Mouse (Mus musculus) heart, postnatal 25 days (tissue): ENCODE measurements around the gene Hps3. TPM values are rescaled to one million over a fixed set of nuclear protein-coding genes. Genes with fewer than 3 reads are reported as not detected.
"Not testable (repeated sequence)": the region's sequence is repeated elsewhere in the genome, so short reads cannot be mapped to it uniquely, and the experiment has no call there.

Experiments
- DNase-seq: peaks from one replicate; pipeline ENCODE4 v3.0.0; 2022; ENCODE audit warnings: low spot score
- intact Hi-C: fragments of 180-260 bp; cut with DNase I; formaldehyde crosslinking; loops from one replicate; pipeline ENCODE4 v1.15.1; 2025
- total RNA-seq, 2 experiments: library from RNA; stranded (reverse); gene quantifications; 2 replicates each; pipeline ENCODE4 v1.2.3; 2021

The Hps3 gene
- total RNA-seq: 1 to 10 TPM; 7.3 to 8.2 TPM

DNA sequence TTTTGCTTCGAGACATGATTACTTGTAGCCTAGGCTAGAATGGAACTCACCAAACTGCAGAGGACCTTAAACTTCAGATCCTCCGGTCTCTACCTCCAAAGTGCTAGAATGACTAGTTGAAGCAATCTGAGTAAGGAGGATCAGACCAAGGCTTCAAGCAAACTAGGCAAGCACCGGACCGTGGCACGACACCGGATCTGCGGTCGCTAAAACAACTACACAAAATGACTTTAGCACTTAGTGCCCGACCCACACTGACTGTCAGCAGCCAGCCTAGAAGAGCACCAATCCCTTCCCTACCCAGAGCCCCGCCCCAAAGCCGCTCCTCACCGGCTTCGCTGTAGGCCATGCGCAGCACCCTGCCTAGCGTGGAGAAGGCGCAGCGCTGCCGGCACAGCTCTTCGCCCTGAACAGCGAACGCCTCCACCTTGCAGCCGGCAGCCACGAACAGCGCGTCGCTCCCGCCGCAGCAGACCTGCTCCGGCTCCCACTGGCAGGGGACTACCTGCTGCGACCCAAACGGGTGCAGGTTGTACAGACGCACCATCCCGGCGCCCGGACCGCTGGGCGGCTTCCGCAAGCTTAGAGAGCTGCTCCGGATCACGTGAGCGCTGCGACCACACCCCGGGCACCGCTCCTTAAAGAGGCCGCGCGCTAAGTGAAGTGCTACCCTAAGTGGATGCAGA, at the start of gene Hps3:
Gene Hps3, minus strand, starts transcription at position 597 of the 686 bp plus-strand sequence.
- DNase-seq: peak; percentile 76
- intact Hi-C loops: loop anchor here (2.0 to 10.0 kb wide), 2 partner anchors 22 to 410 kb away; partner anchors contain the start of genes 1700064H15Rik and Hltf

DNA sequence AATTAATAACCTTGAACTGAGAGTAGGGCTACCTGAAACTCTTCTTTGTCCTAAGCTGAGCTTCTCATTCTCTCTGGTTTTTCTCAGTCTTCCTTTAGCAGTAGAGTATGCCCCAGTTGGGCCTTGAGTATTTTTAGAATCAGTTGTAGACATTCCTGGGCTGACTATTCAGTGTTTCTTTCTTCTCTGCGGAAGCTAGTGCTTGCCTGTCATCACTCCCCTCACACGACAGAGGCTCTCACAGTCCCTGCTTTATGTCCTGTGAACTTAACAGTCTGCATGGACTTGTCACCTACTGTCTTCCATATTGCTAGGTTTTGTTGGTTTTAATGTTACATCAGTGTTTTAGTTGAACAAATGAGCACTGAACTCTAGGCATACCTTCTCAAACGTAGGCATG, 47.0 kb upstream of the Hps3 start:
- intact Hi-C loops: no loop called here
- DNase-seq: no peak

GRCm38 (mm10) chr3:20076145-20077053, 41.3 kb upstream of the Hps3 start:
- no peak for DNase-seq

GRCm38 (mm10) chr3:20058197-20058541, 23.1 kb upstream of the Hps3 start:
- intact Hi-C loops: no loop called here
- DNase-seq: no peak

More at GRCm38 (mm10) chr3:20076145-20077053, 41.3 kb upstream of the Hps3 start:
- intact Hi-C loops: no loop called here

GRCm38 (mm10) chr3:20057306-20058196, 22.4 kb upstream of the Hps3 start, which contains the start of gene Hltf:
Gene Hltf, plus strand, starts transcription at chr3:20057811.
- intact Hi-C loops: loop anchor here (2.0 kb wide), 1 partner anchor 23 kb away; the partner anchor contains the start of gene Hps3
- peak; percentile 94 for DNase-seq

DNA sequence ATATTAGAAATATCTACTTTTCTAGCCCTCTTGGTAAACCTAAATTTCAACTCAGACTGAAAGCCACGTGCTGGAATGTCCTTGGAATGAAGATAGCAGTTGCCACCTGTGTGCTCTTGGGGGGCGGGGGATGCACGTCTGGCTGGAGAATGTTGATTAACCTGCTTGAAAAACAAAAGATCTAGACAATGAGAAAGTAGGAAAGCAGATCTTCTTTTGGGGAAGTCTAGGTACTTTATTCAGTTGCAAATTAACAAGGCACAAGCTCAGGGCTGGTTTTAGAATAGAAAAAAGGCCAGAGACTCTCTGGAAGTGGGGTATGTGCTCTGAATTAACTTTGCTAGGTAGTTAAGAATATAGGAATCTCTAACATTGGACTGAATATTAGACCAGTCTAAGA, 9.6 kb upstream of the Hps3 start:
- intact Hi-C loops, DNase-seq: not testable (repeated sequence)

- DNase-seq, intact Hi-C loops: not testable (repeated sequence)
These were observed 6.3 kb upstream of the Hps3 start for GRCm38 (mm10) chr3:20041461-20041860.

DNA sequence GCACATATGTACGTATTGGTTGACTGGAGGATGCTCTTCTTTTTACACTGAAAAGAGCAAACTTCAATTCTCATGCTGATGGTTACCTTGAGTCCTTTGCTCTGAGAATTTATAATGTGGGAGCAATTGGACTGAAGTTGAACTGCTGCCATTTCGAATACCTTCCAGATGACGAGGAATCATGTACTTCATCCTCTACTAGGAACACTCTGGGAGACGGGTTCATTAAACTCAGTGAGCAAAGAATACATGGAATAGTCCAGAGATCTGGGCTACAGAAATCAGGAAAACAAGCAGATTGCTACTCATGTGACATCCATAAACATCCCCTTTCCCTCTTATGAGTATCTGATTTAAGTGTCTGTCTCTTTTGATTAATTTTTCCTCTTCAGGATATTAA, 954 bp upstream of the Hps3 start:
- DNase-seq: no peak
- intact Hi-C loops: loop anchor here (10.0 kb wide), 1 partner anchor 411 kb away; the partner anchor contains the start of gene 1700064H15Rik

DNA sequence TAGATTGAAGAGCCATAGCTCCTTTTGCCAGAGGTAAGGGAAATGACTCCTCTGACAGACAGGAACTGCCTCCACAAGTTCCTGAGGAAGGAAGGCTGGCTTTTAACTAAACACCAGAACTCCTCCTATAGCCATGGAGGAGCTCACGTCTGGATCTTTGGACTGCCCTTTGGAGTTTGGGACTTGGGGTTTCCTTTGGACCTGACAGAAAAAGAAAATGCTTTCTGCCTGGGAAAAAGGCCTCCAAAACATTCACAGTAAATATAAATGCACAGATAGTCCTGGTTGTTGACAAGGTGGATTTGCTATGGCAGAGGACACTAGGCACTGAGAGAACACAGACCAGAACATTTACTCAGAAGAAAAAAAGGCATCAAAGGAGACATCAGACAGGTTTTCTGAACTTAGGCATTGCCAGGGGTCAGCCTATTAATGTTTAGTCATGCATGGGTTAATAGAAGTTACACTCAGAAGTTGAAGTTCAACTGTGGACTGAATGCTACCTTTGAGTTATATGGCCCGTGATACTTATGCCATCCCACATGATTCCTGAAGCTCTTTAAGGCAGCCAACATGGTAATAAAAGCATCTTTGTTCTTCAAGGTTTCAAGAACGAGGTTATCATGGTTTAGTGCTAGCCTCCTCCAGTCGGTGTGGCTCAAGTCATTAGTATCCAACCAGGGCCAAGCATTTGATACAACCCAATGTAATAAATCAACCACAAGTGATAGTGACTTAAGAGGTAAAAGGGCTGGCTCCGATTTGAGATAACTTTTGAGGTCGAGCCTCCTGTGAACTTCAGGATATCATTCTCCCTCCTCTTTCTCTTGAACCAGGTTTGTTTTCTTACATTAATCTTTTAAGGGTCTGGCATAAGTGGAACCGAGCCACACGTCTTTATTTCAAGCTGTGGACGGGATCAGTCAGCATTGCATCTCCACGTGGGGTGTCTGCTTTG, 1.1 kb downstream of the Hps3 start:
- intact Hi-C loops: loop anchor here (2.0 to 10.0 kb wide), 2 partner anchors 23 to 409 kb away; partner anchors contain the start of genes 1700064H15Rik and Hltf
- DNase-seq: no peak

DNA sequence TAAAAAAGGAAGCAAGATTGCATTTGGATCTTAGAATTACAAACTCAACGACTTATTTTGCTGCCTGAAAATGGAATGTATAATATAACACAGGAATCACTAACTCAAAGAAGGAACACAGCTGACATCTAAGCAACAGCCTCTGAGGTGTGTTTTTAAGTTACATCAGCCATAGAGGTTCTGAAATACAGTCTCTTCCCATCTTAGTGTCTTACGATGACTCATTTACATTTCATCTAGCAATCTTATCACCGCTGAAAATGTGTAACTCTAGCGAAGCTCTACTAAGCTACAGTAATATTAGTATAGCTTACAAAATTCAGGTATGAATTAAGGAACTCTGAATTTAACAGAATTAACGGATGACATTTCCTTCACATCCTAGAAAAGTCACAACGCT, 4.3 kb downstream of the Hps3 start:
- DNase-seq: no peak
- intact Hi-C loops: loop anchor here (10.0 kb wide), 1 partner anchor 406 kb away; the partner anchor contains the start of gene 1700064H15Rik

GRCm38 (mm10) chr3:20028640-20029039, 6.5 kb downstream of the Hps3 start:
- DNase-seq: no peak
- intact Hi-C loops: no loop called here

DNA sequence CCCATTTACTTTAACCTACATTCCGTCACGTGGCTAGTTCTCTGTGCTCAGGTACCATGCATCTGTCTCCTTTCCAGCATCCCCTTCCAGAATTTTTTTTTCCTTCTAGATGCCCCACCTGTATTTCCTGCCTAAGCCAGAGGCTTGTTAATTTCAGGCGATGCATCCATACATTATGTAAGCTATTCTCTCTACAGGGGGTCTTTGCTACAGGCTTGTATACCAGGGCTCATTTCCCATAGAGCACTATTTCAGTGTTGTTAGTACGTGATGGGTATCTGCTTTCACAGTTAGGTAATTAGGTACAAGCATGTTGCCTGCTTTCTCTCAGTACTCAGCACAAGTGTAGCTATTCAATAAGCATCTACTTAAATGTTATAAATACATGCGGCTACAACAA, 7.3 kb downstream of the Hps3 start:
- no peak for DNase-seq
- intact Hi-C loops: no loop called here

DNA sequence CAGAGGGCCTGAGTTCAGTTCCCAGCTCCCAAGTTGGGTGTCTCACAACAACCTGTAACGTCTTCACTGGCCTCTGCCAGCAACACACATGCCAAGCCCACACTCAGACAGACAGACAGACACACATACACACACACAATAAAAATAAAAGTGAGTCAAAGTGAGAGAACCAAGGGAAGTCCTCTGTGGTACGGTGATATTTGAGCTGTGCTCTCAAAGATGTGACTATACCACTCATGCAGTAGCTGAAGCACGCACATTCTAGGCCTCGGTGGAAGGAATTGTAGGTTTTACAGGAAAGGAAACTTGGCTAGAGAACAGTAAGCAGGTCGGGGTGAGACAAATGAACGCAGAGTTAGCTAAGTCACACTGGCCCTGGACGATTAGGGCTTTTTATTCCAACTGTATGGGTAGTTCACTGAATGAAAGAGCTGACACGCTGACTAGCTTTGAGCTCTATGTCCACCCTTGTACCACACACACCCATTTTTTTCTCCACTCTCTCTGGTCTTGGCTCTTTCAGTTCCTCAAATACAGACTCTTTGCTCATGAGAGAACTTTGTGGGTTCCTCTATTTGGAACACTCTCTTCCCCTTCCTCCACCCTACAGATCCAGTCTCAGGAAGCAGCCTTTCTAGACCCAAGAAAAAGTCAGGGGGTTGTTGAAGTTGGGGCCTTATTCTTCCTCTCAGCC, 8.0 kb downstream of the Hps3 start:
- intact Hi-C loops: no loop called here

GRCm38 (mm10) chr3:20026481-20026880, 8.6 kb downstream of the Hps3 start:
- DNase-seq: no peak
- intact Hi-C loops: no loop called here

More for the DNA sequence above, 8.0 kb downstream of the Hps3 start:
- no peak for DNase-seq

DNA sequence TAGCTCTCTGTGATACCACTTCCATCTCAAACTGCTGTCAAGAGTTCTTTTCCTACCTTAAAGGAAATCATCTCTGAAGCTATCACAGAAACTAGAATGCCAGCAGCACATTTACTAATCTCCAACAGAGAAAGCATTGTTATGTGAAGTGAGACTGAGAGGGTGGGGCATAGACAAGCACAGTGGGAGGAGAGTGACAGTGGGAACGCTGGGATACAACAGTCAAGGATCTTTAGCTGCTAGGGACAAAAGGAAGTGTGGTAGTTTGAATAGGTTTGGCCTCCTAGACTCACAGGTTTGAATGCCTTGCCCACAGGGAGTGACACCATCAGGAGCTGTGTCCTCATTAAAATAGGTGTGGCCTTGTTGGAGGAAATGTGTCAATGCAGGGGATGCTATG, 11.3 kb downstream of the Hps3 start:
- DNase-seq: no peak
- intact Hi-C loops: no loop called here

- intact Hi-C loops: no loop called here
- DNase-seq: no peak
These were observed 17.0 kb downstream of the Hps3 start for GRCm38 (mm10) chr3:20018076-20018475.

GRCm38 (mm10) chr3:20014454-20014853, 20.7 kb downstream of the Hps3 start:
- intact Hi-C loops: no loop called here
- DNase-seq: peak; percentile 4

- intact Hi-C loops, DNase-seq: not testable (repeated sequence)
These were observed 24.2 kb downstream of the Hps3 start for GRCm38 (mm10) chr3:20010905-20011304.
